Mouse (Mus musculus): ENCODE measurements at regions not wholly inside any gene's neighbourhood (a gene's known extent, or its start where the extent isn't known, plus 50 kb on each side); places are given as distances from the start of the nearest gene placed in this dataset.

DNA sequence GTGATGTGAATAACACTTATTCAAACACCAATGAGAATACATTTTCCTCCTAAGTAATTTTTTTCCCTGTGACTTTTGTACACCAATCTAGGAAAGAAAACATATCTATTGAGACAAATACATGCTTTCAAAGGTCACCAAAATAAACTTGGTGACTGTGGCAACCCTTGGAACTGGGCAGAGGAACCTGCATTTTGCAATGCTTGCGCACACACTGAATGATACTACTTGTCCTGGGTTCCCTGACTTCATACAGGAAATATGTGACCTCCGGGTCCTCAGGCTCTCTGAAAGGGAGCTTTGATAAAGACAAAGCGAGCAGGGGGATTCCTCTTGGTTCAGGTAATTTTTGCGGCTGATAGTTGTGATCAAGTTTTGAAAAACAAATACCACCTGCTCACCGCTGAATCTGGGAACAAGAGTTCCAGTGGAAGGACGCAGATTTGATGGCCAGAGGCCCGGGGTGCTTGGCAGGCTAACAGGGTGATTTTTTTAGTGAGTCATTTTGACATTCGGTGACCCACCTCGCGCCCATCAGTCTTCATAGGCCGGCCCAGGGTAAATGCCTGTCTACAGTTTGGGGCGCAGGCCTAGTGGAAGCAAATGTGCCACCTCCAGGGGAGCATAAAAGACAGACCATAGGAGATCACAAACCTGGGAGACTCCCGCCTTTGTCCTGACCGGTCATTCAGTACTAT lies 203.0 kb downstream of the Enc1 start:
- TF ChIP-seq CTCF (IDR thresholded peaks at IDR 0.05; ENCODE audit: control insufficient read depth, insufficient read depth, insufficient read length) (no peak), CEBPB (IDR thresholded peaks at IDR 0.05; ENCODE audit: low read depth) (no peak)

Measured in C2C12 (cell line).